Mouse (Mus musculus): ENCODE measurements at regions not wholly inside any gene's neighbourhood (a gene's known extent, or its start where the extent isn't known, plus 50 kb on each side); places are given as distances from the start of the nearest gene placed in this dataset.

DNA sequence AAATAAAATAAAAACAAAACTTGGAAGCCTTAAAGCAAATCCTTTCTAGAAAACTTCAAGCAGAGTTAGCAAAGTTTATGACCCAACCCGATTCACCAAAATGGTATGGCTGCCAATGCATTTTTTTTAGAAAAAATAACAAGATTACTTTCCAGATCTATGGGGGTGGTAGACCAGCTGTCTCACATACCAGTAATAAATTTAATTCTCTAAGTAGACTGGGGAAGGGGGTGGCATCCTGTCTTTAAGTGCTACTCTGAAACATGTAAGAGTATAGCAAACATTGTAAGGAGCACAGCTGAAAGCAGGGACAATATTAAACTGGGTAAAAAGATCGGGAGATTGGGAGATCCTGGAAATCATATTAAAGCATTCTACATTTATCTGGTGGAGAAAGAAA, 532.2 kb upstream of the Apob start:
- no peak for TF ChIP-seq CTCF (IDR thresholded peaks at IDR 0.05; ENCODE audit: low read depth, low read length)
- TF ChIP-seq POLR2A (IDR thresholded peaks at IDR 0.05; ENCODE audit: extremely low read depth, insufficient read depth, low read length): no peak

Measured in liver, adult 2 months (tissue).